Mouse (Mus musculus) midbrain, embryonic 12.5 days (tissue): ENCODE results near the gene Abcg3. TPM values are rescaled to one million over a fixed set of nuclear protein-coding genes. Genes with fewer than 3 reads are reported as not detected.
A peak's percentile ranks its signal among the peaks of the same experiment; 100 is the strongest.
"Not testable (repeated sequence)": the region's sequence is repeated elsewhere in the genome, so short reads cannot be mapped to it uniquely, and the experiment has no call there.

ENCODE experiments used
- ATAC-seq: fragments of 200-750 bp; cut with Nextera tagmentation; 2 replicates; pipeline ENCODE4 v1.8.0; 2017; ENCODE audit warnings: low read depth, moderate TSS enrichment, moderate library complexity; ENCODE audit not compliant: low FRiP score
- H3K27ac ChIP-seq: fragments of 300-500 bp; sonication (generic); replicated peaks from 2 replicates; pipeline ENCODE4 v1.5.1; 2016; ENCODE audit warnings: mild to moderate bottlenecking
- H3K27me3 ChIP-seq: fragments of 300-500 bp; sonication (generic); 2 replicates; pipeline ENCODE4 v1.6.1; 2016; ENCODE audit warnings: mild to moderate bottlenecking
- H3K36me3 ChIP-seq: fragments of 300-500 bp; sonication (generic); 2 replicates; pipeline ENCODE4 v1.6.1; 2016
- H3K4me1 ChIP-seq: fragments of 300-500 bp; sonication (generic); 2 replicates; pipeline ENCODE4 v1.6.1; 2016
- H3K4me2 ChIP-seq: fragments of 300-500 bp; sonication (generic); replicated peaks from 2 replicates; pipeline ENCODE4 v1.6.1; 2016; ENCODE audit warnings: mild to moderate bottlenecking, moderate library complexity
- H3K4me3 ChIP-seq: fragments of 300-500 bp; sonication (generic); 2 replicates; pipeline ENCODE4 v1.5.1; 2016; ENCODE audit warnings: mild to moderate bottlenecking
- H3K9ac ChIP-seq: fragments of 300-500 bp; sonication (generic); replicated peaks from 2 replicates; pipeline ENCODE4 v1.6.1; 2016; ENCODE audit warnings: mild to moderate bottlenecking, moderate library complexity
- H3K9me3 ChIP-seq: fragments of 300-500 bp; sonication (generic); 2 replicates; pipeline ENCODE4 v1.6.1; 2016; ENCODE audit warnings: mild to moderate bottlenecking
- WGBS: fragments of 180-500 bp; shearing (Covaris S2); methylation state at CpG from one replicate; pipeline ENCODE4 v1.1.7; 2016; 5-methylcytosine and 5-hydroxymethylcytosine counted together
- polyA plus RNA-seq: library from polyadenylated mRNA; unstranded; fragments of >200 nt; fragmentation: Nextera tagmentation; extraction: Ambion mirVana; gene quantifications from 2 replicates; pipeline ENCODE4 v1.2.1, GENCODE M21; 2016

The Abcg3 gene
- polyA plus RNA-seq: 0.40 and 0.64 TPM in 2 replicates

DNA sequence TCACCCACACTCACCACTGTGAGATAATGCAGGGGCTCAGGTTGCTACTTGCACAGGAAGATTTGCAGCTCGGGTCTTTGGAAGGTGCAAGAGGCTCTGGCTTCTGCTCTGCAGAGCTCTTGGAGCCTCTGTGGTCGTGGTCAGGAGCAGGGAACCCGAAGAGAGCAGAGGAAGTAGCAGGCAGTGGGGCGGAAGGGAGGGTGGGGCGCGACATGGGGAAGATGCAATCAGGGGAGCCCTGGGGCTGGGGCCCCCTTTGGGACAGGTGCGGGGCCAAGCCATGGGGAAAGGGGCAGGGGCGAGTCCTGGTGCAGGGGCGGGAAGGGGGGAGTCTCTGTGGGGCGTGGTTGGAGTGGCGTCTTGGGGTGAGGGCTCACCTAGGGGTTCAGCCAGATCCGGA lies at the start of gene Abcg3:
Gene Abcg3, minus strand, starts transcription at position 184 of the 400 bp plus-strand sequence.
- Histone ChIP-seq H3K9me3 (no peaks in the 10 kb centered on the region), H3K4me2 (no peak within 1 kb of the TSS), H3K9ac (no peak within 1 kb of the TSS), H3K4me3 (no peak within 1 kb of the TSS), H3K36me3 (no peaks in the 10 kb centered on the region), H3K27me3 (no peaks in the 10 kb centered on the region), H3K27ac (no peak within 1 kb of the TSS), H3K4me1 (no peaks in the 10 kb centered on the region)
- 37% methylated on average over 12 of the region's 12 CpGs for WGBS
- no peak for ATAC-seq

DNA sequence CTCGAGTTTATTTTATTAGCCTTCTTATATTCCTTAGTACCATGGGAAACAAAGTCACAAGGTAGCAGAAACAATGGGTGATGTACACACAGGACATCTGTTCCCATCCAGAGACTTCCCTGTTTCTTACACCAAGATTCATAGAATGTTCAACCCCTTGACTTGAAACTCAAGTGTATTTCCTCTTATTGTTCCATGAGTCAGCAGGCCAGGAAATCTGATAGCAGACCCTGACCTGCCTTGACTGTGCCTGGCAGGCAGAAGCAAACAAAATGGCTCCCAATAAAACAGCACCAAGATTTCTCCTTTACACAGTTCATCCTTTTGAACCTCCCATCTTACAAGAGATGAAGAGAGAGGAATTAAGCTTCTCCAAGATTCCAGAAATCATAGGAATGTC lies 30.0 kb upstream of the Abcg3 start:
- no peaks in the 10 kb centered on the region for H3K36me3 ChIP-seq
- no peak for ATAC-seq
- WGBS: 90% methylated on average over 1 of the region's 1 CpGs
- H3K27ac ChIP-seq: no peak overlapping the region
- no peaks in the 10 kb centered on the region for H3K4me1 ChIP-seq
- H3K9ac ChIP-seq: no peak overlapping the region
- H3K4me3 ChIP-seq: no peak overlapping the region
- H3K4me2 ChIP-seq: no peak overlapping the region
- H3K9me3 ChIP-seq: peaks cover 7% of the 10 kb centered on the region; the same call in 1 of the 2 replicates
- no peaks in the 10 kb centered on the region for H3K27me3 ChIP-seq

DNA sequence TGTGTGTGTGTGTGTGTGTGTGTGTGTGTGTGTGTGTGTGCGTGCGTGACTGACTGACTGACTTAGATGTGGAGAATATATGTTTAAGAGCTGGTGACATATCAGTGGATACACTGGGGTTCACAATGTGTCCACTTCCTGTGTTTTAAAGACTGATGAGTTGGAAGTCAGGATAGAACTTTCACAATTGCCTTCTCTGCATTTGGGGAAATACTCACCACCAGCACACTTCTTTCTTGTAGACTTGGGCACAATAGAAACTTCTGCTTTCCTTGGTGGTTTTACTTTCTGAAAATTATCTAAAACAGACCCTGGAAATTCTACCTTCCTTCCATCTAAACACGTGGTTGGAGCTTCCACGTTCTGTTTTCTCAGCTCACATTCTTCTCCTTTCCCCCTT lies 29.1 kb upstream of the Abcg3 start:
- no peak overlapping the region for H3K27ac ChIP-seq
- H3K36me3 ChIP-seq: no peaks in the 10 kb centered on the region
- no peak for ATAC-seq
- 82% methylated on average over 4 of the region's 4 CpGs for WGBS
- no peak overlapping the region for H3K4me2 ChIP-seq
- H3K4me3 ChIP-seq: no peak overlapping the region
- no peak overlapping the region for H3K9ac ChIP-seq
- peaks cover 7% of the 10 kb centered on the region; the same call in 1 of the 2 replicates for H3K9me3 ChIP-seq
- no peaks in the 10 kb centered on the region for H3K4me1 ChIP-seq
- H3K27me3 ChIP-seq: no peaks in the 10 kb centered on the region

DNA sequence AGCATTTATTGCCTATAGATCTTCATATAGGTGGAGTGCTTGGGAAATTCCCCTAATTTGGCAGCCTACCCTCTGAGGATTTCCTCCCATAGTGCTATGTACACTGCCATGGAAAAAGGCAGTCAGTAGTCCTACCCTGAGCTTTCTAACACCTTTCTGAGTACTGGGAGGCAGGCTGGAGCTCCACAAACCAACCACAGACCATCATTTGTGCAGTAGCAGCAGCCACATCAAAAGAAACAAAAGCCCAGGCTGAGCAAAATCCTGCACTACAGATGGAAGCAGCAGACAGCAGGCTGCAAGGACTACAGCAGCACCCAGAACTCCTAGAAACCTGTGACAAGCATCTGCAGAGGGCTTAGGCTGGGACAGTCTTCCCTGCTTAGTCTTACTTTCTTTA lies 27.9 kb upstream of the Abcg3 start:
- Histone ChIP-seq H3K4me1 (no peaks in the 10 kb centered on the region), H3K36me3 (no peaks in the 10 kb centered on the region), H3K9ac (no peak overlapping the region), H3K4me3 (no peak overlapping the region), H3K27ac (no peak overlapping the region), H3K9me3 (peaks cover 7% of the 10 kb centered on the region; the same call in 1 of the 2 replicates), H3K27me3 (no peaks in the 10 kb centered on the region), H3K4me2 (no peak overlapping the region)
- no peak for ATAC-seq

DNA sequence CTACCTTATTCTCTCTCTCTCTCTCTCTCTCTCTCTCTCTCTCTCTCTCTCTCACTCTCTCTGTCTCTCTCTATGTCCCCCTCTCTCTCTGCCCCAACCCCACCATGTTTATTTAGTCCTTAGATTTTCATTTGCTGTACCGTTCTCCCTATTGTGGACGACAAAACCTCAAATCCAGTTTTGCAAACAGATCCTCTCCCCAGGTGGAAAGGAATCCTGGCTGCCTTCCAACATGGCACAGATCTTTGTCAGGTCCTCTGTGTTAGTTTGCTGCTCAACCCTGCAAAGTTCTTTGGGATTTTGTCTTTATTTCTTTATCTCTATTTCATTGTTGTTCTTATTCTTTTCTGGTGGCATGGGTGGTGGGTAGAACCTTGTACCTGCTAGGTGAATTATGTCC lies 6.9 kb upstream of the Abcg3 start:
- no peak overlapping the region for H3K4me3 ChIP-seq
- H3K4me2 ChIP-seq: no peak overlapping the region
- H3K36me3 ChIP-seq: no peaks in the 10 kb centered on the region
- H3K4me1 ChIP-seq: no peaks in the 10 kb centered on the region
- ATAC-seq: no peak
- no peak overlapping the region for H3K27ac ChIP-seq
- H3K9me3 ChIP-seq: no peaks in the 10 kb centered on the region
- 87% methylated on average over 2 of the region's 2 CpGs for WGBS
- no peaks in the 10 kb centered on the region for H3K27me3 ChIP-seq
- H3K9ac ChIP-seq: no peak overlapping the region

DNA sequence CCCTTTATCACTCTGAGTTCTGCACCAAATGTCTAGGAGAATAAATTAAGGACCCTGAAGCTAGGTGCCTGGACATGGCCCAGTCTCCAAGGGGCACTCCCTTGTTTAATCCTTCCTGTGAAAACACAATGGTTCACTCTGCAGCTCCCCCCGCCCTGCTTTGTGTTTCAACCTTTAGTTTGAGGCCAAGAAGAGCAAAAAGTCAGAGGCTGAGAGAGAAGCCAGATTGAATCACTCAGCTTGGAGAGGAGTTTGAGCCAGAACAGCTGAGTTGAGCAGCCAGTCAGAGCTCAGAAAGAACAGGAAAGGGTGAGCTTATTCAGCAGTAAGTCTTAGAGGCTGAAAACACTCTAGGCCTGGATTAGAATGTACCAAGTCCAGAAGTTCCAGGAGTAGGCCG lies 5.5 kb upstream of the Abcg3 start:
- Histone ChIP-seq H3K9me3 (no peaks in the 10 kb centered on the region), H3K4me1 (no peaks in the 10 kb centered on the region), H3K27ac (no peak overlapping the region), H3K27me3 (no peaks in the 10 kb centered on the region), H3K36me3 (no peaks in the 10 kb centered on the region), H3K4me2 (no peak overlapping the region), H3K4me3 (no peak overlapping the region), H3K9ac (no peak overlapping the region)
- no peak for ATAC-seq
- 54% methylated on average over 2 of the region's 2 CpGs for WGBS

DNA sequence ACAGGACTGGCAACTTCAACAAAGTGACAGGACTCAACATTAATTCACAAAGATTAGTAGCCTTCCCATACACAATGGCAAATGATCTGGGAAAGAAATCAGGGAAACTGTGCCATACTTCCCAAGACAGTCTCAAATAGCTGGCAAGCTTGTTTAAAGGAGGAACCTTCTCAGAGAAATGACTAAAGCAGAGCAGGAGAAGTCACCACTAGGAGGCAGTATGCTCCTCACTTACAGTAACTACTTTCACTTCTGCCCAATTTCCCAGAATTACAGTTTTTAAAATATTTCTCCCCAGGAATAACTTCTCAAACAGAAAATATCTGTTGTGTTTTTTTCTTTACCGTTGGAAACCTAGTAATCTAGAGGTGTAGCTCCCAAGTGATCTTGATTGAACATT lies 4.2 kb upstream of the Abcg3 start:
- H3K27ac ChIP-seq: no peak overlapping the region
- no peaks in the 10 kb centered on the region for H3K4me1 ChIP-seq
- WGBS: 30% methylated on average over 1 of the region's 1 CpGs
- no peaks in the 10 kb centered on the region for H3K9me3 ChIP-seq
- H3K27me3 ChIP-seq: no peaks in the 10 kb centered on the region
- H3K9ac ChIP-seq: no peak overlapping the region
- H3K36me3 ChIP-seq: no peaks in the 10 kb centered on the region
- no peak overlapping the region for H3K4me2 ChIP-seq
- ATAC-seq: no peak
- H3K4me3 ChIP-seq: no peak overlapping the region

DNA sequence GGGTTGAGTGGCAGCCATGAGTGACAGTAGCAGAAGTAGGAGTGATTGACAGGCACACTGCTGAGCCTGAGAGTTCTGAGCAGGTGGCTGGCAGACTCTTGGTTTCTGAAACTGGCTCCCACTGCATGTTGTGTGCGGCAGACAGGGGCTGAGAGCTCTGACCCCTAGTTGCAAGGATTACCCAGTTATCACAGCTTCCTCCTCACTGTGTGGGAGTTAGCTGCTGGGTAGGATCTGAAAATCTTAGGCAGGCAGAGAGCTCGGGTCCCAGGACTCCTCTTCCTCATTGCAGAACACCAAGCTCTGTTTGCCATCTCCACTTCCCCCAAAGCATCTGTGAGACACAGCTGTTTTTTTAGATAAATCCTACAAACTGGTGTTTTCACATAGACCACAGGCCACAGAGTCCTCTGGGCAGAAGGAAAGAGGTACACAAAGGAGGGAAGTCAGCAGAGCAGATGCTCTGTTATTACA lies 3.4 kb downstream of the Abcg3 start:
- Histone ChIP-seq H3K4me3 (no peak overlapping the region), H3K9me3 (no peaks in the 10 kb centered on the region), H3K4me2 (no peak overlapping the region), H3K36me3 (no peaks in the 10 kb centered on the region), H3K27ac (no peak overlapping the region), H3K4me1 (no peaks in the 10 kb centered on the region), H3K9ac (no peak overlapping the region), H3K27me3 (no peaks in the 10 kb centered on the region)
- WGBS: 74% methylated on average over 2 of the region's 2 CpGs
- ATAC-seq: no peak

DNA sequence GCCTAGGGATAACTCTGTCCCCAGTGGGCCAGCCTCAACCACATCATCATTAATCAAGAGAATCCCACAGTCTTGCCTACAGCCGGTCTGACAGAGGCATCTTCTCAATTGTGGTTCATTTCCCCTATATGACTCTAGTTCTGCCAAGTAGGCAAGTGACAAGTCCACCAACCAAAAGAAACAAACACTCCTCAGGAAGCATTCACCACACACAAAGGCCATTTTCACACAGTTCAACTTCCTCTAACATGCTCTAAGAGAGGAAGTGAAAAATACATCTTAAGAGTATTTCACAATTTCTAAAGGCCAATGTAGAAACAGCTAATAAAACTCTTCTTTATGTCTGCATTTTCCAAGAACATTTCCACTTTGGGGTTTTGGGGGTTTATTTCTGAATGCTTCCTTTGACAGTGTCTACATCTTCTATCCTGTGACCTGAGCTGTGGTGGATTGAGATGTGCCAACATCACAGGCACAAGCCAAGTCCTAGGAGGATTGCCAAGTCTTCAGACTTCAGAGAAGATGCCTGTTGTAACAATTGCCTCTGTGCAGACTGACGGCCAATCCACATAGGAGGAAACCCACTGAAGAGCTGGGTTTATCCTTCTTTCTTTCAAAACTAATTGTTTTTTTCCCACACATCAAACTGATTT lies 24.3 kb downstream of the Abcg3 start:
- ATAC-seq: no peak

DNA sequence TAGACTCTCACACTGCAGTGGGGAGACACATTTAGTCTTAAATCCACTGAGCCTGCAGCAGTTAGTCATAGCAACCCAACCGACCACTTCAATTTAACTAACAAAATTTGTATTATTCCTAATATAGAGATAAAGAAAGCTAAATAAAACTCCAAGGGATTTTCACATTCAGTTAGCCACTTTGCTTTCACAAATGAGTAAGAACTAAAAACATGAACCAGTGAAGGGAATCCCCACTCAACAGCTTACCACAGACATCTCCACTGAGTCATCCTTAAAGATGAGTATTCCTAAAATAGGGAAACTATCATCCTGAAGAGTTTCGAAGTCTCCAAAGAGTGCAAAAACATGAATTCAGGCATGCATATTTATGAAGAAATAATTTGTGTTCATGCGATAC lies 27.3 kb downstream of the Abcg3 start:
- Histone ChIP-seq H3K4me1 (no peaks in the 10 kb centered on the region), H3K4me3 (no peak overlapping the region), H3K36me3 (no peaks in the 10 kb centered on the region), H3K27me3 (no peaks in the 10 kb centered on the region), H3K27ac (no peak overlapping the region), H3K9ac (no peak overlapping the region), H3K9me3 (no peaks in the 10 kb centered on the region), H3K4me2 (no peak overlapping the region)
- WGBS: 92% methylated on average over 3 of the region's 3 CpGs
- ATAC-seq: no peak

More for the DNA sequence above, 24.3 kb downstream of the Abcg3 start:
- H3K27me3 ChIP-seq: no peaks in the 10 kb centered on the region
- no peak overlapping the region for H3K4me3 ChIP-seq
- H3K27ac ChIP-seq: no peak overlapping the region
- no peaks in the 10 kb centered on the region for H3K4me1 ChIP-seq
- WGBS: 87% methylated on average over 2 of the region's 2 CpGs
- no peaks in the 10 kb centered on the region for H3K36me3 ChIP-seq
- H3K4me2 ChIP-seq: no peak overlapping the region
- H3K9me3 ChIP-seq: no peaks in the 10 kb centered on the region
- no peak overlapping the region for H3K9ac ChIP-seq

DNA sequence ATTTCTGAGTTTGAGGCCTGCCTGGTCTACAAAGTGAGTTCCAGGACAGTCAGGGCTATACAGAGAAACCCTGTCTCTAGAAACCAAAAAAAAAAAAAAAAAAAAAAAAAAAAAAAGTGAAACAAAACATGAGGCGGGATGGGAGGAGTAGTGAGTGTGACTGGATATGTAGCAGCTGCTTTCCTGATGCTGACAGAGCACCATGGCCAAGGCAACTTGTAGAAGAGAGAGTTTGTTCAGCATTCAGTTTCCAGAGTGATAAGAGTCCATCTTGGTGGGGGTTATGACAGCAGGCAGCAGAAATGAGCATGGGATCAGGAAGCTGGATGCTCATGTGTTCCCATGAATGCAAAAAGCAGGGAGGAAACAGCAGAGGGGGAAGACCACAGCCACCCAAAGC lies 35.6 kb downstream of the Abcg3 start:
- Histone ChIP-seq H3K9ac (no peak overlapping the region), H3K27me3 (no peaks in the 10 kb centered on the region), H3K9me3 (0 out of 2 replicates have a peak, but pooled peaks cover 9% of the 10 kb centered on the region), H3K36me3 (no peaks in the 10 kb centered on the region), H3K4me1 (no peaks in the 10 kb centered on the region), H3K4me2 (no peak overlapping the region), H3K4me3 (no peak overlapping the region), H3K27ac (no peak overlapping the region)
- WGBS: 86% methylated on average over 1 of the region's 1 CpGs
- no peak for ATAC-seq

DNA sequence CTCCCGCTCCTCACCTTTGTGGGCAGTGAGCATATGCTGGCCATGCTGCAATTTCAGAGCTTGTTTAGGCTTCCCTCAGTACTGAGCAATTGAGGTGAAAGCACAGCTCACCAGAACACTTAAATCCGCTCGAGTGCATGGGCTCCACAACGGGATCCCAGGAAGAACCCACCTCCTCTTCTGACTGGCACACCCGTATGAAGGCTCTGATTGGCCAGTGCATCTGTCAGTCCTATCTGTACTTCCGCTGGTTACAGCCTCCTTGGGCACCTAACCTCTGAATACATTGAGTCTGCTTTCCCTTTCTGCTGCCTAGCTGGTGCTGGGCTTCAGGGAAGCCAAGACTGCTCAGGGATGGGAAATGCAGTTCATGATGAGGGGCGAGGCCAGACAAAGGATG lies 48.4 kb downstream of the Abcg3 start:
- Histone ChIP-seq H3K4me1 (no peaks in the 10 kb centered on the region), H3K4me3 (no peak overlapping the region), H3K9me3 (0 out of 2 replicates have a peak, but pooled peaks cover 8% of the 10 kb centered on the region), H3K4me2 (no peak overlapping the region), H3K27ac (no peak overlapping the region), H3K27me3 (no peaks in the 10 kb centered on the region), H3K36me3 (no peaks in the 10 kb centered on the region), H3K9ac (no peak overlapping the region)
- 94% methylated on average over 7 of the region's 7 CpGs for WGBS
- peak; percentile 9; the same call in 1 of the 2 replicates for ATAC-seq

DNA sequence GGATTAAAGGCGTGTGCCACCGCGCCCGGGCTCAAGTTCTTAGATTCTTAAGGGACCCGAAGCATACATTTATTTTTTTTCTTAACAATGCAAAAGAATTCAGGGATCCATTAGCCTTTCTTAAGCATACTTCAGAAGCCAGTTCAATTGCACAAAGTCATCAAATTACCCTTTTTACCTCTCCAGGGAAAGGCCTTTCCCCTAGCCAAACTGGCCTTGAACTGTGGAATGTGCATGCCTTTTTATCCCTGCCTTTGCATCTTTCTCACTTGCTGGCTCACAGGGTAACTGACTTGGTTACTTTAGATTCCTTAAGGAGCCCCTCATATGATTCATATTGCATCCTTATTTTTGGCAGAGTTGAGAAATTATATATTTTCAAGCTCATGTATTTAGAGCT lies 76.0 kb downstream of the Abcg3 start:
- 90% methylated on average over 5 of the region's 5 CpGs for WGBS
- not testable (repeated sequence) for H3K9me3 ChIP-seq, H3K36me3 ChIP-seq, H3K4me3 ChIP-seq, H3K27ac ChIP-seq, H3K4me1 ChIP-seq, ATAC-seq, H3K27me3 ChIP-seq, H3K9ac ChIP-seq, H3K4me2 ChIP-seq
